Mouse (Mus musculus): ENCODE results near the gene Fam19a2.

- TF ChIP-seq CTCF (IDR thresholded peaks at IDR 0.05; ENCODE audit: low read depth) (no peak), EP300 (IDR thresholded peaks at IDR 0.05; ENCODE audit: low read depth) (no peak)
These were observed 137.4 kb downstream of the Fam19a2 start for GRCm38 (mm10) chr10:123401188-123401587.
